Mouse (Mus musculus) forebrain, embryonic 13.5 days (tissue): Measurements from ENCODE around the gene Myt1l. TPM values are rescaled to one million over a fixed set of nuclear protein-coding genes. Genes with fewer than 3 reads are reported as not detected.

Experiments used
- ATAC-seq: fragments of 200-750 bp; cut with Nextera tagmentation; 2 replicates; pipeline ENCODE4 v1.8.0; 2017
- H3K27ac ChIP-seq: fragments of 300-500 bp; sonication (generic); 2 replicates; pipeline ENCODE4 v1.5.1; 2015; ENCODE audit warnings: inconsistent platforms, mild to moderate bottlenecking, moderate library complexity
- H3K27me3 ChIP-seq: fragments of 300-500 bp; sonication (generic); 2 replicates; pipeline ENCODE4 v1.6.1; 2015; ENCODE audit warnings: mild to moderate bottlenecking, inconsistent platforms
- H3K36me3 ChIP-seq: fragments of 300-500 bp; sonication (generic); 2 replicates; pipeline ENCODE4 v1.6.1; 2015; ENCODE audit warnings: mild to moderate bottlenecking, inconsistent platforms; ENCODE audit not compliant: poor library complexity, severe bottlenecking
- H3K4me1 ChIP-seq: fragments of 300-500 bp; sonication (generic); 2 replicates; pipeline ENCODE4 v1.6.1; 2015; ENCODE audit warnings: inconsistent platforms
- H3K4me2 ChIP-seq: fragments of 300-500 bp; sonication (generic); 2 replicates; pipeline ENCODE4 v1.6.1; 2015; ENCODE audit warnings: inconsistent platforms, mild to moderate bottlenecking, moderate library complexity
- H3K4me3 ChIP-seq: fragments of 300-500 bp; sonication (generic); 2 replicates; pipeline ENCODE4 v1.5.1; 2015; ENCODE audit warnings: mild to moderate bottlenecking, inconsistent platforms
- H3K9ac ChIP-seq: fragments of 300-500 bp; sonication (generic); 2 replicates; pipeline ENCODE4 v1.6.1; 2015; ENCODE audit warnings: mild to moderate bottlenecking, inconsistent platforms
- H3K9me3 ChIP-seq: fragments of 300-500 bp; sonication (generic); replicated peaks from 2 replicates; pipeline ENCODE4 v1.6.1; 2016; ENCODE audit warnings: inconsistent platforms
- WGBS: fragments of 180-500 bp; shearing (Covaris S2); methylation state at CpG from one replicate; pipeline ENCODE4 v1.1.7; 2015; 5-methylcytosine and 5-hydroxymethylcytosine counted together
- polyA plus RNA-seq: library from polyadenylated mRNA; unstranded; fragments of >200 nt; fragmentation: Nextera tagmentation; extraction: Ambion mirVana; gene quantifications from 2 replicates; pipeline ENCODE4 v1.2.1, GENCODE M21; 2015

Gene Myt1l
- polyA plus RNA-seq, 1 experiment from 2014 or later = 116 TPM

DNA sequence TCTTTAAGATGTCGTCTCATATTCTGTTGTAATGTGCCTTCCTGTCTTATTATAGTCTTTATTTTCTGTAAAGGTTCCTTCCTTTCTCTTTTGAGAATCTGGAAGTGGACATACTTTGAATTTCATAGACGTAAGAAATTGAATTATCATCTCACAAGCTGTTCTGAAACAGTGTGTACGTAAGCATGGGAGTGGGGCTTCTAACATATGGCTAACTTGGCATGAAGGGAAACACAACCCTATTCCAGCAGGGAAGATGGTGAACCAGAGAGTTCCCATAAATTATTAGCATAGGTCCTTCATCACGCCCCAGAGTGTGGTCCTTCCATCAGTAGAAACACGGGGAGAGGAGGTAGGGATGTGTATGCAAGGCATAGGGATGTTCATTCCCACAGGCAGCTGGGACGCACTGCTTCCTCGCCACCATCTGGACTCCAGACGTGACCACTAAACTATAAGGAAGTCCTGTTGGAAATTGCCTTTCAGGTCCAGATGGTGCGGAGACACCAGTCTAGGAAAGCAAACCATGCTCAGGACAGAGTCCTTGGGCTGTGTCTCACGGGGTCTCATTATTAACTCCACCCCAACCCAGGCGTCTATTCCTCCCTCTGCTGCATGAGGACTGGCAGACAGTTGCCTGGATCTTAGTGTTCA lies 111.5 kb downstream of the Myt1l start:
- peaks cover 26% of the 10 kb centered on the region for H3K4me1 ChIP-seq
- H3K9ac ChIP-seq = no peak overlapping the region
- no peaks in the 10 kb centered on the region for H3K27me3 ChIP-seq
- no peak overlapping the region for H3K4me2 ChIP-seq
- peak overlapping the region; percentile 78 for H3K27ac ChIP-seq
- H3K36me3 ChIP-seq = no peaks in the 10 kb centered on the region
- 63% methylated on average over 11 of the region's 11 CpGs for WGBS
- peak; percentile 60 for ATAC-seq
- no peaks in the 10 kb centered on the region for H3K9me3 ChIP-seq
- no peak overlapping the region for H3K4me3 ChIP-seq

DNA sequence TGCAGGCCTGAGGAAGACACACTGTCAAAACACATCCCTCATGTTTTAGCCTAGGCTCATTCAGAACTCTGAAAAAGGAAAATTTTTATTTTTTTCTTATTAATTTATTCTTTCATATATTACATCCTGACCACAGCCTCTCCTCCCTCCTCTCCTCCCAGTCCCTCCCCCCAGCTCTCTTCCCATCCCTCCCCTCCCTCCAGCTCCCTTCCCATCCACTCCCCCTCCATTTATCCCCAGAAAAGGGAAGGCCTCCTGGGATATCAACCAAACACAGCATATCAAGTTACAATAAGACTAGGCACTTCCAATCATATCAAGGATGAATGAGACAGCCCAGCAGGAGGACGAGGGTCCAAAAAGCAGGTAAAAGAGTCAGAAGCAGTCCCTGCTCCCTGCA lies 112.0 kb downstream of the Myt1l start:
- no peak for ATAC-seq
- Histone ChIP-seq H3K27me3 (no peaks in the 10 kb centered on the region), H3K27ac (peak overlapping the region; percentile 78), H3K4me1 (peaks cover 31% of the 10 kb centered on the region), H3K9me3 (no peaks in the 10 kb centered on the region), H3K4me2 (no peak overlapping the region), H3K36me3 (no peaks in the 10 kb centered on the region), H3K4me3 (no peak overlapping the region), H3K9ac (no peak overlapping the region)
- WGBS = 47% methylated on average over 1 of the region's 1 CpGs

DNA sequence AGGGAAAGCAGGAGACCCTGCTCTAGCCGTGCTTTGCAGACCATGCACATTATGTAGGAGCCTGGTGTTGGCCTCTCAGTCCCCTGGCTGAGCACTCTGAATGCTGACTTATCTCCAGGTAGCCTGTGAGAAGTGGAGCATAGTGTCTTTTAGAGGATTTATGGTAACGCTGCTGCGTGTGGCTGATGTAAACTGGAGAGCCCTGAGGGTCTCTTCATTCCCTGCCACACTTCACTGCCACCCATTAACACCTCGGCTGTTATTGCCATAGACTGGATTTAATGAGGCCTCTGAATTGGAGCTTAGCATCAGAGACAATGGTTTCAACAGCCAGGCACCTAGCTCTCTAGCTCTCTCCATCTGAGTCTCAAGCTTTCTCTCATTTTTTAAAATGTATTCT lies 114.7 kb downstream of the Myt1l start:
- Histone ChIP-seq H3K4me3 (no peak overlapping the region), H3K36me3 (peaks cover 10% of the 10 kb centered on the region; the same call in 1 of the 2 replicates), H3K9ac (0 out of 2 replicates have a peak overlapping the region, but pooled peaks have one; percentile 40), H3K27me3 (no peaks in the 10 kb centered on the region), H3K27ac (peak overlapping the region; percentile 87), H3K4me2 (no peak overlapping the region), H3K9me3 (no peaks in the 10 kb centered on the region), H3K4me1 (peaks cover 32% of the 10 kb centered on the region)
- 8% methylated on average over 4 of the region's 4 CpGs for WGBS
- peak; percentile 54 for ATAC-seq

DNA sequence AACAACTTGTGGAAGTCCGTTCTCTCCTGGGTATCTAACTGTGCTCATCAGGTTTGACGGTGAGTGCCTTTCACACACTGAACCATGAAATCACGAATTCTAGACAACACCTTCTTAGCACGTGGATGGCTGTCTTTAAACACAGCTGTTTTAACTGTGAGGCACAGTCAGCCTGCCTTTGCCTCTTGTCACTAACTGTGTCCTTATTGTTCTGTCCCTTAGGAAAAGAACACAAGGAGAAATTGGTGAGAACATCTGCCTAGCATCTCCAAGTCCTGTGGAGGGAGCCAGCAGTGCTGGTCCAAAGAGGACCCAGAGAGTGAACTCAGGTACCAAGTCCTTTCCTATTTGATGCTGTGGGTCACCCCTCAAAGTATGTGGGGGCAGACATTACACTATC lies 115.9 kb downstream of the Myt1l start:
- Histone ChIP-seq H3K27me3 (no peaks in the 10 kb centered on the region), H3K9me3 (no peaks in the 10 kb centered on the region), H3K4me2 (no peak overlapping the region), H3K4me1 (peaks cover 37% of the 10 kb centered on the region), H3K9ac (no peak overlapping the region), H3K27ac (no peak overlapping the region), H3K4me3 (no peak overlapping the region), H3K36me3 (peaks cover 10% of the 10 kb centered on the region; the same call in 1 of the 2 replicates)
- ATAC-seq = no peak
- WGBS = 81% methylated on average over 4 of the region's 4 CpGs

DNA sequence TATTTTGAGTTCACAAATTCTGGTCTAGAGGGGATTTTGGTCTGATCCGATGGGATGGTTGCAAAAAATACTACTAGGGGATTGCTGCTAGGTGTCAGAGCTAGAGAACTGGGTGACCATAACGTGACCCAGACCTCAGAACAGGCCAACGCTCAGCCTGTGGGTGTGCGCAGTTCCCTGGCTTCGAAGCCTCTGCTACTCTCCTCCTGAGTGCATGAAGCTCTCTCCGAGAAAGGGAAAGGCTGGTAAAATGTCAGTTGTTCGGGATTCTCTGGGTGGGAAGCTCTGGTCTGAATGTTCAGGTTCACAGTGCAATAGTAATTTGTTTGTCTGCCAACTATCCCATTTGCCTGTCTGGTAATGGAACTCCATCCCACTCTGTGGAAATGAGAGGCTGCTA lies 116.5 kb downstream of the Myt1l start:
- Histone ChIP-seq H3K9ac (no peak overlapping the region), H3K36me3 (peaks cover 10% of the 10 kb centered on the region; the same call in 1 of the 2 replicates), H3K4me2 (no peak overlapping the region), H3K4me3 (no peak overlapping the region), H3K4me1 (peaks cover 39% of the 10 kb centered on the region), H3K27ac (no peak overlapping the region), H3K9me3 (no peaks in the 10 kb centered on the region), H3K27me3 (no peaks in the 10 kb centered on the region)
- no peak for ATAC-seq
- WGBS = 92% methylated on average over 7 of the region's 7 CpGs

DNA sequence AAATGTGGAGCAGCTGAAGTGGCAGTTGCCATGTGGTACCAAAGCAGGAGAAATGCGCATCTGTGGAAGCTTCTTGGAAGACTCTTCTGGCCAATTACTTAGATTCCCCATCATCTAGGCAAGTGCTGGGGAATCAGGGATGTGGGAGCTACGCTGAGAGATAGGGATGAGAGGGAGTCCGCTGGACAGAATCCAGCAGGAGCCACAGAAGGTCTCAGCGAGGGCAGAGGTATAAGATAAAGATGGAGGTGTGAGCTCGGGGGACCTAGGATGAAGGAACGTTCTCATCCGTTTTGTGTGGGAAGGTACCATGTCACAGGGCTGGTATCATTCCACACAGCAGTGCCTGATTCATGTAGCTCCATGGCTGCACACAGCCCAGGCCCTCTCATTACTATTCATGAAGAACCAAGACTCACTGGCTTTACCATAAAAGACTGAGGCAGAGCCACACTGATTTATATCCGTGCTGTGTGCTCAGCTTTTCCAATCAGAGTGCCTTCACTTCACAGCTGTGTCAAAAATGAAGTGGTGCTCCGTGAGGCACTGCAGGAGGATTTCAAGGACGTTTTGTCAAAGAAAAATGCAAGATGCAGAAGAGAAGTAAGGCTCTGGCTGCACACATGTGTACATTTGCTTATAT lies 121.4 kb downstream of the Myt1l start:
- no peaks in the 10 kb centered on the region for H3K27me3 ChIP-seq
- H3K4me1 ChIP-seq = peaks cover 35% of the 10 kb centered on the region
- H3K9ac ChIP-seq = no peak overlapping the region
- ATAC-seq = peak; percentile 42
- WGBS = 69% methylated on average over 10 of the region's 10 CpGs
- no peaks in the 10 kb centered on the region for H3K9me3 ChIP-seq
- no peak overlapping the region for H3K4me2 ChIP-seq
- H3K4me3 ChIP-seq = no peak overlapping the region
- peak overlapping the region; percentile 81 for H3K27ac ChIP-seq
- H3K36me3 ChIP-seq = peaks cover 10% of the 10 kb centered on the region; the same call in 1 of the 2 replicates

DNA sequence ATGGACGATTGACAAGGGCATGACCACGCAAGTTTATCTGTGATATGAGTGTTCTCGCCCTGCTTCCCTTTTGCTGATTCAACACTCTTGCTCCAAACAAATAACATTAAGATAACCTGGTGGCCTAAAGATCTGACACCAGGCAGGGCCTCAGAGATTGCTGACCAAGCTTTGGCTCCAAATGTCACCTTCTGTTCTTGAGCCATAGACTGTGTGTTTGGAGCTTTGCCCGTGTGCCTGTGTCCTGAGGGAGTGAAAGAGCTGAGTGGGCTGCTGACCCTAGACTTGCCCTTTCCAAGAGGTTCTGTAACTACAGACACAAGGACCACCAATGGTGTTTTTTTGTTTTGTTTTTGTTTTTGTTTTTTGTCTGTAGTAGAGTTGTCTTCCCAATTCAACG lies 124.3 kb downstream of the Myt1l start:
- H3K36me3 ChIP-seq = no peaks in the 10 kb centered on the region
- 90% methylated on average over 5 of the region's 5 CpGs for WGBS
- no peak for ATAC-seq
- H3K4me2 ChIP-seq = no peak overlapping the region
- no peak overlapping the region for H3K4me3 ChIP-seq
- H3K27me3 ChIP-seq = no peaks in the 10 kb centered on the region
- H3K27ac ChIP-seq = no peak overlapping the region
- peaks cover 56% of the 10 kb centered on the region for H3K4me1 ChIP-seq
- no peaks in the 10 kb centered on the region for H3K9me3 ChIP-seq
- no peak overlapping the region for H3K9ac ChIP-seq

DNA sequence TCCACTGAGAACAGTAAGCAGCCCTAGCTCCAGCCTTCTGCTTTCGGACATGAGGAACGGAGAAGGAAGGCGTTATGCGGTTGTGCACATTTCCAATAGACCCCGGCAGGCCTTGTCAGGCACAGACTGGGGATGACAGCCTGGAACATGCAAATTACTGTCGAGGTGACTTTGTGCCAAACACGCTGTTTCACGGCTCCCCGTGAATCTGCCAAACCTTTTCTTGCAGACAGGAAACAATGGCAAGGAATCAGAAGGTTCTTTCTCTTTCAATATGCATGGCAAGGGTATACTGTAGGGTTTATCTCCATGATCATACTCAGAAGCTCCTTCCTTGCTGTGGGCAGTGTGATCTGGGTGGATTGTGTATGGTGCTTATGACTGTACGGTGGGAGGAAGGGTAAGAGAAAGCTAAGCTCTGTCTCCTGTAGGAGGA lies 127.0 kb downstream of the Myt1l start:
- ATAC-seq = peak; percentile 58
- H3K27me3 ChIP-seq = no peaks in the 10 kb centered on the region
- no peaks in the 10 kb centered on the region for H3K36me3 ChIP-seq
- peak overlapping the region; percentile 38; the same call in 1 of the 2 replicates for H3K9ac ChIP-seq
- peak overlapping the region; percentile 87 for H3K27ac ChIP-seq
- no peak overlapping the region for H3K4me3 ChIP-seq
- no peaks in the 10 kb centered on the region for H3K9me3 ChIP-seq
- 0 out of 2 replicates have a peak overlapping the region, but pooled peaks have one; percentile 10 for H3K4me2 ChIP-seq
- WGBS = 70% methylated on average over 10 of the region's 10 CpGs
- H3K4me1 ChIP-seq = peaks cover 47% of the 10 kb centered on the region

DNA sequence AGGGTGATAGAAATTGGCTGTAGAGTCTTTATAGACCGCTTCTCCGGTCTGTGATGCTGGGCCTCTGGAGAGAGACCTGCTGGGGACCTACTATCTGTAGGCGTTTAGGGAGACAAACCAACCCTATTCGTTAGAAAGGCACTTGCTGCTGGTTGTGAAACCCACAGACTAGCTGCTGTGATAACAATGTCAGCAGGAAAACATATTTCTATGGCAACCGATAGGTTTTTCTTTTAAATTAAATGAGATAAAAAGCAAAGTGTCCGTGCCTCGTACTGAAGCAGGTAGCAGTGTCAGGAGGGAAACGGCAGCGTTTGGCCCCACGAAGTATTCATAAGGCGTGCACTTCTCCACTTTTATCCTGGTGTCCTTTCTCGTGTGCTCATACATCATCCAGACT lies 127.5 kb downstream of the Myt1l start:
- no peak overlapping the region for H3K4me2 ChIP-seq
- no peaks in the 10 kb centered on the region for H3K36me3 ChIP-seq
- no peaks in the 10 kb centered on the region for H3K9me3 ChIP-seq
- no peaks in the 10 kb centered on the region for H3K27me3 ChIP-seq
- H3K4me3 ChIP-seq = no peak overlapping the region
- WGBS = 76% methylated on average over 12 of the region's 12 CpGs
- no peak; the same call in 1 of the 2 replicates for ATAC-seq
- peaks cover 47% of the 10 kb centered on the region for H3K4me1 ChIP-seq
- peak overlapping the region; percentile 38; the same call in 1 of the 2 replicates for H3K9ac ChIP-seq
- peak overlapping the region; percentile 87 for H3K27ac ChIP-seq

DNA sequence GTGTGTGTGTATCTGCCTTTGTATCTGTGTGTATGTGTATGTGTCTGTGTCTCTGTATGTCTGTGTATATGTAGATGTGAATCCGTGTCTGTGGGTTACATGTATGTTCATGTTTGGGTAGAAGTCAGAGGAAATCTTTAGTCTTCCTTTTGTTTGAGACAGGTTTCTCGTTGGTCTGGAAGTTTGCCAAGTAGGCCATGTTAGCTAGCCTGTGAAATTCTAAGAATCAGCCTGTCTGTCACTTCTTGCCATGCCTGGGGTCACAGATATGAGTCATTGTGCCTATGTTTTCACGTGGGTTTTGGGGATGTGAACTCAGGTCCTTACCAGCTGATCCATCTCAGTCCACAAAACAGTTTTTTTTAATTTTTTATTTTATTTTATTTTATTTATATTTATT lies 128.9 kb downstream of the Myt1l start:
- Histone ChIP-seq H3K27me3 (no peaks in the 10 kb centered on the region), H3K36me3 (no peaks in the 10 kb centered on the region), H3K4me1 (peaks cover 47% of the 10 kb centered on the region), H3K4me2 (no peak overlapping the region), H3K4me3 (no peak overlapping the region), H3K27ac (peak overlapping the region; percentile 57), H3K9ac (no peak overlapping the region), H3K9me3 (no peaks in the 10 kb centered on the region)
- no peak for ATAC-seq
- WGBS = 52% methylated on average over 3 of the region's 3 CpGs

DNA sequence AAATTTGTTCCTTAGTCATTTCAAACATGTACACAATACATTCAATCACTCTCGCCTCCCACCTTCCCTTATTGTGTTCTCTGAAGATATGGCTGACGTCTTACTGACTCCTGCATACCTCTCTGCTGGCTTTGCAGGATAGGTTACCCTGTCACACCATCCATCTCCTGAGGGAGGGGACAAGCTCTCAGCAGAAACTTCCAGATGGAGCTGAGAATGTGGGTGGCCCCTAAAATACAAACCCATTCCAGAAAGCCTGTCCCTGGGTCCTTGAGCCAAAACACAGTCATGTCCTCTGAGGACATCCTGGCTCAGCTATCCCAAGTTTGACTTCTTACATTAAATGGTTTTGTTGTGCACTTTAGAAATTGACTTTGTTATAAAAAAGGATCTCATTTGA lies 129.7 kb downstream of the Myt1l start:
- peaks cover 50% of the 10 kb centered on the region for H3K4me1 ChIP-seq

DNA sequence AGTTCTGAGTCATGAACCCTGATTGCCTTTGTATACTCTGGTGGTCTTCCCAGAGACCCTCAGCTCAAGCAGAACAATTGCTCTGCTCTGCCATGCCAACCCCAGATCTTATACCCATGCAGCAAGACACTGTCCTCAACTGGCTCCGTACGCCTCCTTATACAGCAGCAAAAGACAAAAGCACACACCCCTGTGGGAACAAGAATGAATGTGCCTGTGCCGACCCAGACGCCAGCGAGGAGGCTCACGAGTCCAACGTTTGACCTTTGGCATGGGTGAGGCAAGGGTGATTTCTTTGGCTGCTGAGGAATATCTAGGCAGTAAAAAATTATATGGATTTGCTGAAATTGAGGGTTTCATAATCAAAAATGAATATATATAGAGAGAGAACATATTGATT lies 143.8 kb downstream of the Myt1l start:
- Histone ChIP-seq H3K4me1 (peaks cover 12% of the 10 kb centered on the region), H3K4me3 (no peak overlapping the region), H3K27me3 (no peaks in the 10 kb centered on the region), H3K27ac (no peak overlapping the region), H3K9ac (no peak overlapping the region), H3K4me2 (no peak overlapping the region), H3K36me3 (no peaks in the 10 kb centered on the region; the same call in 1 of the 2 replicates), H3K9me3 (no peaks in the 10 kb centered on the region)
- 90% methylated on average over 7 of the region's 7 CpGs for WGBS
- no peak for ATAC-seq

More for the DNA sequence above, 129.7 kb downstream of the Myt1l start:
- peak overlapping the region; percentile 57; the same call in 1 of the 2 replicates for H3K27ac ChIP-seq
- no peaks in the 10 kb centered on the region for H3K36me3 ChIP-seq
- no peak overlapping the region for H3K4me3 ChIP-seq
- H3K4me2 ChIP-seq = no peak overlapping the region
- no peak for ATAC-seq
- 65% methylated on average over 2 of the region's 2 CpGs for WGBS
- H3K9me3 ChIP-seq = no peaks in the 10 kb centered on the region
- no peak overlapping the region for H3K9ac ChIP-seq
- H3K27me3 ChIP-seq = no peaks in the 10 kb centered on the region
